Mouse (Mus musculus): ENCODE results near the gene Slc8b1. TPM values are rescaled to one million over a fixed set of nuclear protein-coding genes. Genes with fewer than 3 reads are reported as not detected.

The Slc8b1 gene
- total RNA-seq, 1 experiment from 2014 or later = 4.5 TPM

Other genes starting within 250 kb of the Slc8b1 start
- not detected in 2 replicates for gene Lhx5, start 79.5 kb upstream of the Slc8b1 start, total RNA-seq (2017)
- 27.1 and 34.4 TPM in 2 replicates for gene Sdsl, start 38.4 kb upstream of the Slc8b1 start, total RNA-seq (2017)
- gene Sds, start 34.6 kb upstream of the Slc8b1 start, total RNA-seq (2017) = not detected in 2 replicates
- gene Plbd2, start 7.5 kb upstream of the Slc8b1 start, total RNA-seq (2017) = 5.0 and 7.7 TPM in 2 replicates
- 15.2 and 18.1 TPM in 2 replicates for gene Tpcn1, start 77.5 kb downstream of the Slc8b1 start, total RNA-seq (2017)
- gene Iqcd, start 77.8 kb downstream of the Slc8b1 start, total RNA-seq (2017) = 0.96 and 0.97 TPM in 2 replicates
- 3.8 and 13.1 TPM in 2 replicates for gene Rita1, start 101.4 kb downstream of the Slc8b1 start, total RNA-seq (2017)
- gene Ddx54, start 101.6 kb downstream of the Slc8b1 start, total RNA-seq (2017) = 36.0 and 41.7 TPM in 2 replicates
- not detected in 2 replicates for gene Cfap73, start 123.1 kb downstream of the Slc8b1 start, total RNA-seq (2017)
- 1.0 and 1.1 TPM in 2 replicates for gene Rasal1, start 137.6 kb downstream of the Slc8b1 start, total RNA-seq (2017)
- not detected in 2 replicates for gene Dtx1, start 200.8 kb downstream of the Slc8b1 start, total RNA-seq (2017)
- 0.64 and 0.68 TPM in 2 replicates for gene Oas2, start 238.7 kb downstream of the Slc8b1 start, total RNA-seq (2017)

Measured in common myeloid progenitor, adult 5-6 weeks (primary cell).